Mouse (Mus musculus): ENCODE measurements at regions not wholly inside any gene's neighbourhood (a gene's known extent, or its start where the extent isn't known, plus 50 kb on each side); places are given as distances from the start of the nearest gene placed in this dataset.

DNA sequence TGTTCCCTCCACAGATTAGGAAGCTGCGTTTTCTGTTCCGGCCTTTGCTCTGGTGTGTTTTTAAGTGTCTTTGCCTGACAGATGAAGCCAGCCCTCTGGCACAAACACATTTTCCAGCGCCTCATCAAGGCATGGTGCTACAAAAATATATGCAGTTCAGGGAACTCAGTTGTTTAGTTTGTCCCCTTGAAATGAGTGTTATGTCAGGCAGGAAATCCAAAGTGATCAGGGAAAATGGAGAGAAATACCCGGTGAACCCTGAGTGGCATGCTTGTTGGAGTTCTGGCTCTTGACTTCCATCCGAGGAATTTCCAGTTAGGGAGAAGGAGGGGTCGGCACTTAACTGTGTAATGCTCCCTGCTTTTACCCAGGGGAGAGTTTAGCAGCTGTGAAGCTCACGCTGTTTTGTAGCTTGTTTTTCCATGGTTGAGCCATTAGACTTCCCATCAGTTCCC lies 304.9 kb downstream of the Glrx3 start:
- TF ChIP-seq POLR2A (IDR thresholded peaks at IDR 0.05; ENCODE audit: borderline replicate concordance, extremely low read depth, insufficient read depth, insufficient read length, poor library complexity, severe bottlenecking) = no peak
- TF ChIP-seq CTCF (IDR thresholded peaks at IDR 0.05; ENCODE audit: borderline replicate concordance, extremely low read depth, insufficient read depth, insufficient read length) = no peak

All from brain, embryonic 14.5 days (tissue).